Mouse (Mus musculus): ENCODE data around the gene Cipc. TPM values are rescaled to one million over a fixed set of nuclear protein-coding genes. Genes with fewer than 3 reads are reported as not detected.

Gene Cipc
- polyA plus RNA-seq, 1 experiment from 2014 or later, result 55.0 TPM

- H3K9ac ChIP-seq, result no peak overlapping the region
- no peak overlapping the region for H3K4me3 ChIP-seq
- no peak for ATAC-seq (replicated peaks)
- no peak overlapping the region for H3K4me2 ChIP-seq
- no peaks in the 10 kb centered on the region for H3K9me3 ChIP-seq
- H3K36me3 ChIP-seq (replicated peaks), result peaks cover 15% of the 10 kb centered on the region; the same call in 1 of the 2 replicates
- H3K27me3 ChIP-seq (replicated peaks), result no peaks in the 10 kb centered on the region
- 96% methylated on average over 3 of the region's 3 CpGs for WGBS
- H3K27ac ChIP-seq, result no peak overlapping the region
- peaks cover 35% of the 10 kb centered on the region for H3K4me1 ChIP-seq
These were observed 4.1 kb downstream of the Cipc start for GRCm38 (mm10) chr12:86950961-86951360.

- Histone ChIP-seq H3K9me3 (no peaks in the 10 kb centered on the region), H3K4me2 (no peak overlapping the region), H3K9ac (no peak overlapping the region), H3K27ac (0 out of 2 replicates have a peak overlapping the region, but pooled peaks have one; percentile 2), H3K4me3 (no peak overlapping the region), H3K4me1 (peaks cover 31% of the 10 kb centered on the region), H3K36me3 (replicated peaks) (peaks cover 17% of the 10 kb centered on the region; the same call in 1 of the 2 replicates), H3K27me3 (replicated peaks) (no peaks in the 10 kb centered on the region)
- WGBS, result 58% methylated on average over 10 of the region's 10 CpGs
- ATAC-seq (replicated peaks), result no peak
These were observed 5.5 kb downstream of the Cipc start for GRCm38 (mm10) chr12:86952331-86952850.

GRCm38 (mm10) chr12:86955894-86956293, 9.1 kb downstream of the Cipc start:
- Histone ChIP-seq H3K4me1 (0 out of 2 replicates have a peak, but pooled peaks cover 3% of the 10 kb centered on the region), H3K4me3 (no peak overlapping the region), H3K27me3 (replicated peaks) (no peaks in the 10 kb centered on the region), H3K27ac (no peak overlapping the region), H3K36me3 (replicated peaks) (peaks cover 25% of the 10 kb centered on the region; the same call in 1 of the 2 replicates), H3K9ac (no peak overlapping the region), H3K9me3 (no peaks in the 10 kb centered on the region), H3K4me2 (no peak overlapping the region)
- ATAC-seq (replicated peaks), result no peak
- WGBS, result 89% methylated on average over 2 of the region's 2 CpGs

- Histone ChIP-seq H3K9ac (no peak overlapping the region), H3K4me2 (no peak overlapping the region), H3K4me1 (no peaks in the 10 kb centered on the region), H3K27ac (no peak overlapping the region), H3K9me3 (no peaks in the 10 kb centered on the region), H3K4me3 (no peak overlapping the region), H3K27me3 (replicated peaks) (no peaks in the 10 kb centered on the region), H3K36me3 (replicated peaks) (peaks cover 45% of the 10 kb centered on the region; the same call in 1 of the 2 replicates)
- no peak for ATAC-seq (replicated peaks)
- 92% methylated on average over 5 of the region's 5 CpGs for WGBS
These were observed 11.7 kb downstream of the Cipc start for GRCm38 (mm10) chr12:86958558-86958957.

GRCm38 (mm10) chr12:86959661-86960060, 12.8 kb downstream of the Cipc start:
- H3K4me3 ChIP-seq, result no peak overlapping the region
- H3K4me2 ChIP-seq, result no peak overlapping the region
- H3K36me3 ChIP-seq (replicated peaks), result peaks cover 44% of the 10 kb centered on the region; the same call in 1 of the 2 replicates
- 97% methylated on average over 5 of the region's 5 CpGs for WGBS
- H3K27ac ChIP-seq, result no peak overlapping the region
- H3K27me3 ChIP-seq (replicated peaks), result no peaks in the 10 kb centered on the region
- no peaks in the 10 kb centered on the region for H3K4me1 ChIP-seq
- H3K9me3 ChIP-seq, result no peaks in the 10 kb centered on the region
- no peak overlapping the region for H3K9ac ChIP-seq
- ATAC-seq (replicated peaks), result no peak

- Histone ChIP-seq H3K9me3 (no peaks in the 10 kb centered on the region), H3K27me3 (replicated peaks) (no peaks in the 10 kb centered on the region), H3K4me1 (no peaks in the 10 kb centered on the region), H3K4me3 (no peak overlapping the region), H3K36me3 (replicated peaks) (peaks cover 41% of the 10 kb centered on the region; the same call in 1 of the 2 replicates), H3K27ac (no peak overlapping the region), H3K9ac (no peak overlapping the region), H3K4me2 (no peak overlapping the region)
- no peak for ATAC-seq (replicated peaks)
- 89% methylated on average over 15 of the region's 15 CpGs for WGBS
These were observed 13.3 kb downstream of the Cipc start for GRCm38 (mm10) chr12:86960138-86960537.

GRCm38 (mm10) chr12:86960791-86961335, 14.0 kb downstream of the Cipc start:
- Histone ChIP-seq H3K4me1 (no peaks in the 10 kb centered on the region), H3K9me3 (no peaks in the 10 kb centered on the region), H3K4me2 (no peak overlapping the region), H3K36me3 (replicated peaks) (peaks cover 35% of the 10 kb centered on the region; the same call in 1 of the 2 replicates), H3K4me3 (no peak overlapping the region), H3K27me3 (replicated peaks) (no peaks in the 10 kb centered on the region), H3K9ac (no peak overlapping the region), H3K27ac (no peak overlapping the region)
- no peak for ATAC-seq (replicated peaks)
- 92% methylated on average over 3 of the region's 3 CpGs for WGBS

GRCm38 (mm10) chr12:86961589-86962344, 14.9 kb downstream of the Cipc start:
- H3K4me2 ChIP-seq, result no peak overlapping the region
- H3K27ac ChIP-seq, result no peak overlapping the region
- no peak; the same call in 1 of the 2 replicates for ATAC-seq (replicated peaks)
- H3K9me3 ChIP-seq, result no peaks in the 10 kb centered on the region
- H3K9ac ChIP-seq, result no peak overlapping the region
- H3K36me3 ChIP-seq (replicated peaks), result peaks cover 32% of the 10 kb centered on the region; the same call in 1 of the 2 replicates
- 62% methylated on average over 11 of the region's 11 CpGs for WGBS
- no peak overlapping the region for H3K4me3 ChIP-seq
- no peaks in the 10 kb centered on the region for H3K27me3 ChIP-seq (replicated peaks)
- no peaks in the 10 kb centered on the region for H3K4me1 ChIP-seq

- WGBS, result 88% methylated on average over 16 of the region's 16 CpGs
- H3K27me3 ChIP-seq (replicated peaks), result no peaks in the 10 kb centered on the region
- H3K36me3 ChIP-seq (replicated peaks), result peaks cover 24% of the 10 kb centered on the region; the same call in 1 of the 2 replicates
These were observed 17.6 kb downstream of the Cipc start for GRCm38 (mm10) chr12:86964278-86965057.

GRCm38 (mm10) chr12:86965237-86965799, 18.5 kb downstream of the Cipc start:
- Histone ChIP-seq H3K9me3 (no peaks in the 10 kb centered on the region), H3K27ac (no peak overlapping the region), H3K4me2 (no peak overlapping the region), H3K9ac (no peak overlapping the region), H3K27me3 (replicated peaks) (no peaks in the 10 kb centered on the region), H3K4me1 (peaks cover 7% of the 10 kb centered on the region; the same call in 1 of the 2 replicates), H3K4me3 (no peak overlapping the region), H3K36me3 (replicated peaks) (peaks cover 24% of the 10 kb centered on the region; the same call in 1 of the 2 replicates)
- ATAC-seq (replicated peaks), result no peak
- 89% methylated on average over 4 of the region's 4 CpGs for WGBS

More at GRCm38 (mm10) chr12:86964278-86965057, 17.6 kb downstream of the Cipc start:
- peaks cover 7% of the 10 kb centered on the region; the same call in 1 of the 2 replicates for H3K4me1 ChIP-seq
- ATAC-seq (replicated peaks), result no peak
- H3K4me3 ChIP-seq, result no peak overlapping the region
- no peaks in the 10 kb centered on the region for H3K9me3 ChIP-seq
- no peak overlapping the region for H3K4me2 ChIP-seq
- no peak overlapping the region for H3K27ac ChIP-seq
- no peak overlapping the region for H3K9ac ChIP-seq

- Histone ChIP-seq H3K36me3 (replicated peaks) (peaks cover 2% of the 10 kb centered on the region; the same call in 1 of the 2 replicates), H3K4me1 (peaks cover 16% of the 10 kb centered on the region), H3K9ac (no peak overlapping the region), H3K27me3 (replicated peaks) (no peaks in the 10 kb centered on the region), H3K27ac (peak overlapping the region; percentile 65), H3K9me3 (no peaks in the 10 kb centered on the region), H3K4me3 (no peak overlapping the region), H3K4me2 (no peak overlapping the region)
- ATAC-seq (replicated peaks), result peak; percentile 37; the same call in 1 of the 2 replicates
- 57% methylated on average over 13 of the region's 13 CpGs for WGBS
These were observed 21.8 kb downstream of the Cipc start for GRCm38 (mm10) chr12:86968468-86969219.
